Mouse (Mus musculus): ENCODE measurements around the gene Patj. TPM values are rescaled to one million over a fixed set of nuclear protein-coding genes. Genes with fewer than 3 reads are reported as not detected.

Gene Patj
- total and polyA plus RNA-seq, 2 experiments from 2014 or later = 11.6 to 24.6 TPM

DNA sequence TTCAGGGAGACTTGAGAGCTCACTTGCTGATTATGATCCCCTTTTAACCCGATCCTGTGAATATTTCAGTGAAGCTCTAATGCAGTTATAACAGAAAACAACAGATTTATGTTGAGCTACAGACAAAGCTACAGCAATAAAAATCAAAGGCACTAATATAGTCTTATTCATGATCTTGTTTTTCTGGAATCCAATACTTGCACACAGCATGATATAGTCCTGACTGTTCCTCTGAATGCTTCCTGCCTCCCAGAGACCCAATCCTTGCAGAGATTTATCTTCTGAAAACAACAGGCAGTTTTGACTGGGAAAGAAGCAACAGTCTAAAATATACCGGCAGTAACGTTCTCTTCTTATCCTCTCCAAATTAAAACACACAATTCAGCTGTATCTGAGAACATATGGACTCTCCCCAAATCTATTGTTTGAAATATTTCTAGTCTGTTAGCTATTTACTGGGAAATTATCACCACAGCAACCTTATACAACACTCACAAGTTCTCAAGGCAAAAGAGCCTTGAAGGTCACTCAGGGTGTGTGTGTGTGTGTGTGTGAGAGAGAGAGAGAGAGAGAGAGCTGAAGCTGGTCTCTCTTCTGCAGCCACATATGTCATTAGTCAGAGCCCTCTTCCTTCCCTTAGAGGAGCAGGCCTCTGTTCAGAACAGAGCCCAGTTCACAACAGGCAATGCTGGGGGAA lies 347.8 kb downstream of the Patj start:
- 55% methylated on average over 3 of the region's 3 CpGs for WGBS
- ATAC-seq (no peak), DNase-seq (ENCODE audit: low spot score) (no peak)
- Histone ChIP-seq H3K27me3 (ENCODE audit: insufficient read depth, low read length) (no peaks in the 10 kb centered on the region), H3K4me2 (ENCODE audit: low read depth, low read length) (no peak overlapping the region), H3K4me3 (ENCODE audit: low read length) (no peak overlapping the region), H3K36me3 (ENCODE audit: insufficient read depth, low read length) (no peaks in the 10 kb centered on the region), H3K9me3 (ENCODE audit: low read length) (no peaks in the 10 kb centered on the region), H3K4me1 (ENCODE audit: insufficient read depth, low read length) (peaks cover 3% of the 10 kb centered on the region; the same call in 1 of the 2 replicates), H3K27ac (no peak overlapping the region; the same call in 1 of the 2 replicates), H3K9ac (replicated peaks; ENCODE audit: low read length) (no peak overlapping the region)
- TF ChIP-seq CTCF (IDR thresholded peaks at IDR 0.05; ENCODE audit: low read depth) = no peak

DNA sequence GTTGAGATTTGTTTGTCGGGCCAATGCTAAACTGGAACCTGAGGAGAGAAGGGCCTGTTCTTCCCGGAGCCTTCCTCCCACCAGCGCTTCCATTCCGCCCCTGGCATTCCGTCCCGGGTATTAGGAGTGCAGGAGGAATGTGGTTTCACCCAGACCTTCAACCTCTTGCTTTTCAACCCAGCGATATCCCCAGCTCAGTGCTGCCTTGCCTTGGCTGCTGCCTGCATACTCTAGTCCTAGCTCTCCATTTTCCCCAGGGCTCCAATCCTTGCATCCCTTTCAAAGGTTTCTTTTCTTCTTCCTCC lies 348.3 kb downstream of the Patj start:
- Histone ChIP-seq H3K27me3 (ENCODE audit: insufficient read depth, low read length) (no peaks in the 10 kb centered on the region), H3K4me1 (ENCODE audit: insufficient read depth, low read length) (peaks cover 3% of the 10 kb centered on the region; the same call in 1 of the 2 replicates), H3K27ac (no peak overlapping the region), H3K4me2 (ENCODE audit: low read depth, low read length) (no peak overlapping the region), H3K36me3 (ENCODE audit: insufficient read depth, low read length) (no peaks in the 10 kb centered on the region), H3K9ac (replicated peaks; ENCODE audit: low read length) (no peak overlapping the region), H3K9me3 (ENCODE audit: low read length) (no peaks in the 10 kb centered on the region), H3K4me3 (ENCODE audit: low read length) (no peak overlapping the region)
- TF ChIP-seq CTCF (IDR thresholded peaks at IDR 0.05; ENCODE audit: low read depth) = no peak
- no peak for ATAC-seq
- DNase-seq (ENCODE audit: low spot score) = no peak
- WGBS = 21% methylated on average over 7 of the region's 7 CpGs

DNA sequence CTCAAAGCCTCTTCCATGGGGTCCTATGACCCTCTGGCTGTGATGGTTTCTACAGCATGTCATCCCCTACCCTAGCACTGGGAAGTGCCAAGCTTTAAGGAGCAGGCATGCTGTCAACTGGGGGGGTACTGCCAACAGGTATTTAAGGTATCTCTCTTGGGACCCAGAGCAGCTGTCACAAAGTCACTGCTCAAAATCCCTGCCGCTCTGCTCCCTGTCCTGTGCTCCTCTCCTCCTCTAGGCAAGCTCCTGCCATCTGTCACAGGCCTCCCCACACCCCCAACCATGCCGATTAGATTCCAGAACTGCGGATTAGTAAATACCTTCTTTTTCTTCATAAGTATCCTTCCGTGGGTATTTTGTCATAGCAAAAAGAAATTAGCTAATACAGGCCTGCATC lies 358.9 kb downstream of the Patj start:
- DNase-seq (ENCODE audit: low spot score) (no peak), ATAC-seq (no peak)
- Histone ChIP-seq H3K9ac (replicated peaks; ENCODE audit: low read length) (no peak overlapping the region), H3K4me1 (ENCODE audit: insufficient read depth, low read length) (no peaks in the 10 kb centered on the region), H3K27me3 (ENCODE audit: insufficient read depth, low read length) (no peaks in the 10 kb centered on the region), H3K4me3 (ENCODE audit: low read length) (no peak overlapping the region), H3K27ac (no peak overlapping the region), H3K36me3 (ENCODE audit: insufficient read depth, low read length) (no peaks in the 10 kb centered on the region), H3K9me3 (ENCODE audit: low read length) (no peaks in the 10 kb centered on the region), H3K4me2 (ENCODE audit: low read depth, low read length) (no peak overlapping the region)
- no peak for TF ChIP-seq CTCF (IDR thresholded peaks at IDR 0.05; ENCODE audit: low read depth)
- WGBS = 62% methylated on average over 4 of the region's 4 CpGs

DNA sequence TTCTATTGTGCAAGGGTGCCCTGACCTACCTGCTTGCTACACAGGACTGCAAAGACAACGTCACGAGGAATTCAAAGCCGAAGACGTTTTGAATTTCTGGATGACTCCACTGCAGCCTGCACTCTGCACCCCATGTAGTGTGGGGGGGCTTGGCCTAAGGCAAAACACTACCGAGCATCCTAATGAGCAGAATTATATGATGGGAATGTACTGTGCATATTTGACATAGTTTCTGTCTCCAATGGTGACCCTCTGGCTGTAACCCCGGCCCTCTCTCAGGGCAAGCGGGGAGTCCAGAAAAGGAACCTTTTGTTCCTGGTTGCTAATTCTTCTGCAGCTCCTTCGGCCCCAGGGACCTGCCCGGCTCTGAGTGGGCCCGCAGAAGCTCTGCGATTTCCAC lies 360.6 kb downstream of the Patj start:
- Histone ChIP-seq H3K9me3 (ENCODE audit: low read length) (no peaks in the 10 kb centered on the region), H3K9ac (replicated peaks; ENCODE audit: low read length) (no peak overlapping the region), H3K27ac (no peak overlapping the region), H3K4me1 (ENCODE audit: insufficient read depth, low read length) (no peaks in the 10 kb centered on the region), H3K36me3 (ENCODE audit: insufficient read depth, low read length) (no peaks in the 10 kb centered on the region), H3K4me2 (ENCODE audit: low read depth, low read length) (no peak overlapping the region), H3K27me3 (ENCODE audit: insufficient read depth, low read length) (no peaks in the 10 kb centered on the region), H3K4me3 (ENCODE audit: low read length) (no peak overlapping the region)
- no peak for DNase-seq (ENCODE audit: low spot score)
- 20% methylated on average over 11 of the region's 11 CpGs for WGBS
- TF ChIP-seq CTCF (IDR thresholded peaks at IDR 0.05; ENCODE audit: low read depth) = no peak
- peak; percentile 39; the same call in 1 of the 2 replicates for ATAC-seq

GRCm38 (mm10) chr4:98758012-98758821 lies 362.6 kb downstream of the Patj start:
- Histone ChIP-seq H3K9me3 (ENCODE audit: low read length) (no peaks in the 10 kb centered on the region), H3K27ac (peak overlapping the region; percentile 60), H3K4me2 (ENCODE audit: low read depth, low read length) (no peak overlapping the region), H3K9ac (replicated peaks; ENCODE audit: low read length) (no peak overlapping the region), H3K4me1 (ENCODE audit: insufficient read depth, low read length) (no peaks in the 10 kb centered on the region), H3K4me3 (ENCODE audit: low read length) (no peak overlapping the region), H3K27me3 (ENCODE audit: insufficient read depth, low read length) (no peaks in the 10 kb centered on the region), H3K36me3 (ENCODE audit: insufficient read depth, low read length) (no peaks in the 10 kb centered on the region)
- DNase-seq (ENCODE audit: low spot score) (peak; percentile 50), ATAC-seq (peak; percentile 73)
- no peak for TF ChIP-seq CTCF (IDR thresholded peaks at IDR 0.05; ENCODE audit: low read depth)
- 36% methylated on average over 4 of the region's 4 CpGs for WGBS

GRCm38 (mm10) chr4:98758872-98759518 lies 363.4 kb downstream of the Patj start:
- no peaks in the 10 kb centered on the region for H3K4me1 ChIP-seq (ENCODE audit: insufficient read depth, low read length)
- no peaks in the 10 kb centered on the region for H3K9me3 ChIP-seq (ENCODE audit: low read length)
- TF ChIP-seq CTCF (IDR thresholded peaks at IDR 0.05; ENCODE audit: low read depth) = no peak
- no peak overlapping the region for H3K4me2 ChIP-seq (ENCODE audit: low read depth, low read length)
- no peak overlapping the region for H3K27ac ChIP-seq
- no peak overlapping the region for H3K9ac ChIP-seq (replicated peaks; ENCODE audit: low read length)
- H3K27me3 ChIP-seq (ENCODE audit: insufficient read depth, low read length) = no peaks in the 10 kb centered on the region
- ATAC-seq (no peak), DNase-seq (ENCODE audit: low spot score) (peak; percentile 30)
- no peaks in the 10 kb centered on the region for H3K36me3 ChIP-seq (ENCODE audit: insufficient read depth, low read length)
- H3K4me3 ChIP-seq (ENCODE audit: low read length) = no peak overlapping the region
- 72% methylated on average over 3 of the region's 3 CpGs for WGBS

All from hindbrain, postnatal 0 days (tissue).